Mouse (Mus musculus) stomach, postnatal 0 days (tissue): ENCODE data around the gene Sox6.

Experiments
- CTCF ChIP-seq: IDR thresholded peaks from 2 replicates; pipeline ENCODE4 v1.5.1; 2016; ENCODE audit warnings: antibody characterized with exemption, low read depth, mild to moderate bottlenecking, moderate library complexity
- EP300 ChIP-seq: optimal IDR thresholded peaks from 2 replicates; pipeline ENCODE3; 2016; ENCODE audit warnings: antibody characterized with exemption

DNA sequence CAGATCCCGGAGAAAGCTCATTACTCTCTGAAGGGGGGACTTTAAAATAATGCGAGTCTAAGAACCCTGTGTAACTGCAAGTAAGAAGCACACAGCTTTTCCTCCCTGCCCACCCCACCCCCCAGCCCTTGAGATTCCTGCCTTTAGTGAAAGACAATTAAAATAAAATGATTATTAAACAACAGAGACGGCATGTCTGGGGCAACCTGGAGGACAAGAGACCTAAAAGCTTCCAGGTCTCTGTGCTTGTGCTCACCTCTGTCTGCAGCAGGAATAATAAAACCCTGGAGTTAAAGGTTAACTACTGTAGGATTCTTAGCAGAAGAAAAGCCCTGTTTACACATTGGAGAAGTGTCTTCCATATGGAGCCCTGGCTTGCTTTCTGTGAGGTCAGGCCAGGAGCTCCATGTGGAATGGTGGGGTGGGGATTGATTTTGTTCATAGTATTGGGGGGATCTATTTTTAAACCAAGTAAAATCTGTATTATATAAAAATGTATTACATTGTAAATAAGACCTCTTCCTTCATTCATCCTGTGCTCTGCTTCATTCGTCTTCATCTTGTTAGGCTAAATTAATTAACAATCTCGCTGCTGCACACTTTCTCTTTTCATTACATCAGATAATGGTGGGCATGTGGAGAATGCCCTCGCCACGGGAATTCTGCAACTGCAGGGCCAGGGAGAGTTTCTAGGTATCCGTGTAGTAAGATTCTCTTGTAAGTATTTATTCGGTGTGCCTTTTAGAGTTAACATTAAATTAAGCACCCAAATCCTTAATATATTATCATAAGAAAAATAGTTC, 171.7 kb downstream of the Sox6 start:
- TF ChIP-seq CTCF: no peak
- TF ChIP-seq EP300: no peak
